Mouse (Mus musculus): ENCODE data around the gene Kcnk13. TPM values are rescaled to one million over a fixed set of nuclear protein-coding genes. Genes with fewer than 3 reads are reported as not detected.
"Not testable (repeated sequence)": the region's sequence is repeated elsewhere in the genome, so short reads cannot be mapped to it uniquely, and the experiment has no call there.

Gene Kcnk13
- total RNA-seq, 2 experiments from 2014 or later = 0.07 TPM; not detected in 1

DNA sequence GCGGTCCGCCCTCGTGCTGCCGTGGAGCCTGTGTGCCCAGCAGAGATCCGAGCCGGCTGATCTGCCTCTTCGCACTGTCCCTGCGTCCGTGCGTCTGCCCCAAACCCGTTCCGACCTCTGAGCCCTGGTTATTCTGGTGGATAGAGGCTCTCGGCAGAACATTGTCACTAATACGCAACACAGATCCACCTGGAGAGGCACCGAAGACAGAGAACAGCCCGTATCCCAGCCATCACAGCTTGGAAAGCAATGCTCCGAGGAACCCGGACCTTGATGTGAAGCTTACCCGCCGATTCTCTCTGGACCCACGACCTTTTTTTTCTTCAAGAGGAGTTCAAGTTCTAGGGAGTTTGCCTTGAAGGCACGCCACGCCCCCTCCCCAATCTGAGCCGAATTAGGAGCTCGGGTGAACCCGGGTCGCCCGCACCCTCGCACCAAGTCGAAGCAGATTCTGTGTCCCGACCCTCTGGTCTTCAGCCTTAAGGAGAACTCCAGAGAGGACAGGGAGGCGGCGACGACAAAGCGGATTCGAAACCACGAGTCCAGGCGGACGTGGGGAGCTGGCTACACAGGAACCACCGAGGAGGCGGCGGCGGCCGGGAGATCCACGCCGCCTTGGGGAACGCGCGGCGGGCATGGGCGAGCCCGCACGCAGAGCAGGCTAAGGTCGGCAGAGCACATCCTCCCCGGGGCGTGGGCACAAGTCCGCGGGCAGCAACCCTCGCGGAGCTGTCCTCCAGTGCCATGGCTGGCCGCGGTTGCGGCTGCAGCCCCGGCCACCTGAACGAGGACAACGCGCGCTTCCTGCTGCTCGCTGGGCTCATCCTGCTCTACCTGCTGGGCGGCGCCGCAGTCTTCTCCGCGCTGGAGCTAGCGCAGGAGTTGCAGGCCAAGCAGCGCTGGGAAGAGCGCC is 1.2 kb downstream of the Kcnk13 start:
- DNase-seq (ENCODE audit: low spot score) = peak; percentile 17

GRCm38 (mm10) chr12:99966116-99966770 is 1.9 kb downstream of the Kcnk13 start:
- DNase-seq (ENCODE audit: low spot score) = no peak

DNA sequence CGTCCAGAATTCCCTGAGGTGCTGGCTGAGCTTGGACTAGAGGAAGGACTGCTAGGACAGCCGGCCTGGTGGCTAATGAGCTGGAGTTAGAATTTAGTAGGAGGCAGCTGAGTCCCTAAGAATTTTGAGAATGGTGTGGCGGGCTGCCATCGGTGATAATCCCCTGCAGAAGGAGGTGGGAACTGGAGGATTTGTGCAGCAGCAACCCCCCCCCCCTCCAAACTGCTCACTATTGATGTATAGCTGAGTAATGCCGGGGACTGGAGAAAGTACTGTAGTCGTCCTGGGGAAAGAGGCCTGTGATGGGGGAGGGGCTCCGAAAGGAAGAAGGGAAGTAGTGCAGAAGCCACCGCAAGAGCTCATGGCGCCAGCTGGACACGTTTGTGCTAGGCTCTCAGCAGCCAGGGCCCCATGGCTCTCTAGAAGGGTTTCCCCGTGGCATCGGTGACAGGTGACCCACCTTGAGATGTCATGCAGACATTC is 2.6 kb downstream of the Kcnk13 start:
- DNase-seq (ENCODE audit: low spot score) = no peak

GRCm38 (mm10) chr12:99969906-99970305 is 5.6 kb downstream of the Kcnk13 start:
- no peak for DNase-seq (ENCODE audit: low spot score)

- DNase-seq (ENCODE audit: low spot score) = not testable (repeated sequence)
These were observed 7.1 kb downstream of the Kcnk13 start for GRCm38 (mm10) chr12:99971205-99971894.

DNA sequence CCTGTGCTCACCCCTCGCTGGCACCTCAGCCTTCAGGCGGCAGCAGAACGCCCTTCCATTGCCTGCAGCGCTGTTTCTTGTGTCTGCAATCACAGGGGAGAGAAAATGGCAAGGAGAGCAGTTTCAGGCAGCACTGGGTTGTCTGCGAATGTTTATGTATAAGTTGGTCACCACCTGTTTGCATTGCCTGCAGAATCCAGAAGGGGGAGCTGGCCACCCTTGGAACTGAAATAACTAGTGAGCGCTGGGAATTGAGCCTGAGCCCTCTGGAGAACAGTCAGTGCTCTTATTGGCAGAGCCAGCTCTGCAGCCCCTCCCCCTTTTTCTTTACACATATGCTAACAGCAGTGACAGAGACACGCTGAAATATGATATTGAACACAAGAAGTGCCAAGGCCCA is 8.5 kb downstream of the Kcnk13 start:
- DNase-seq (ENCODE audit: low spot score) = no peak

GRCm38 (mm10) chr12:99973659-99974058 is 9.4 kb downstream of the Kcnk13 start:
- DNase-seq (ENCODE audit: low spot score) = no peak

GRCm38 (mm10) chr12:99979541-99979940 is 15.2 kb downstream of the Kcnk13 start:
- DNase-seq (ENCODE audit: low spot score) = no peak

DNA sequence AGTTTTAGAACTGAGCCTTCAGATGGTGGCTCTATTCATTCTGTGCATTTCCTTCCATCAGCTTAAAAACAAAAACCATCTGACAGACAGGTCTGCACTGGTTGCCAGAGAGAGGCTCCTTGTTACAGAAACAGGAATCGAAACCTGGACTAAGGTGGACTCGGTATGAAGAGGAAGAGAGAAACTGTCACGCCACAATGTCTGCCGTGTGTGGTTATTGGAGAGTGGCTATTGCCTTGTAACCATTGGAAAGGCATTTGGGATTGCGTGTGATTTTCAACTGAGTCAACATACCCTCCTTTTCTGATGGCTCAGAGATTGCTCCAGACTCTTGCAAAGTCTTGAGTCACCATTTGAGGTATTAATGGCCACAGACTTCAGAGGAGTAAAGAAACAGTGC is 22.5 kb downstream of the Kcnk13 start:
- DNase-seq (ENCODE audit: low spot score) = no peak

DNA sequence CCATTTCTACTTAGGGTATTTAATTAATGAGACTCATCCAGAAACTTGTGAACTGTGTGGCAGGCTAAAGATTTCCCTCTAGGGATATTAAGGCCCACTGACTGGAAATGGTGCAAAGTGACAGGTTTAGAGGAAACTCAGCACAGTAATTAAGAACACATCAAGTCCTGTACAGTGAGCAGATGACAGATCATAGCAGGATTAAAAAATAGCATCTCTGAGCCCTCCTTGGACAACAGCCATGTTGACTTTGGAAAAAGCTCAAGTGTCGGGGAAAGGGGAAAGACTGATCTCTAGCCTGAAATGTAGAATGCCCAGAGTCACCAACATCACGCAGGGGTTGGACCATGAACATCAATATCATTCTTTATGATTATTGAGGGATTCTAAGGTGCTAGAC is 23.8 kb downstream of the Kcnk13 start:
- DNase-seq (ENCODE audit: low spot score) = no peak

- no peak for DNase-seq (ENCODE audit: low spot score)
These were observed 28.1 kb downstream of the Kcnk13 start for GRCm38 (mm10) chr12:99992362-99992862.

DNA sequence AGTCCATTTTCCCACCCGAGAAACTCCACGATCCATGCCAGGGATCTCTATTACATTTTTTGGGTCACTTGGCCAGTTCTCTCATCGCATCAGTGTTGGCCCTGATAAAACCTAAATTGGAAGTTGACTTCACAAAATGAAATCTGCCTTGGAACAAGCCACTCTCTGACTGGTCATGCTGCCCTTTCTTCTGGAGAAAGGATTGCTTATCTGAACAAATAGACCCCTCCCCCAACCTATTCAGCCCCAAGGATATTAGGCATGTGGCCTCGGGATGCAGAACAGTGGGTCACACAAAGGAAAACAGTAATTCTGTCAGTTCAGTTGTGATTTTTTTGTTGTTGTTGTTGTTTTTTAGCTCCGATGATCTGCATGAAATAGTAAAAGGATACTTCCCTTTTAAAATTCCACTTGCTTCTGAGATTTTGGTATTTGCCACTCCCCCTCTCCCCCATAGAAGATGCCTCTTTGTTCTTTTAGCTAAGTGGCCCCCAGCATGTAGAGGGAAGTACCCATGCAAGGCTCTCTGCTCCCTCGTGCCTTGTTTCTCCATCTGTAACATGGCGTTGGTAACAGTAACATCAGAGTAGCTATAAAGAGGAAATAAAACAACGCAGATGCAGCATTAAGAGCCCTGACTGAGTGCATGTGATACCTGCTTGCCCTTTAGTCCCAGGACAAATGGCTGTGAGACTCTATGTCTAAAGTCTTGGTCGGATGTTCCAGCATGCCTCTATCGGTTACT is 29.0 kb downstream of the Kcnk13 start:
- DNase-seq (ENCODE audit: low spot score) = peak; percentile 13

GRCm38 (mm10) chr12:99995951-99996350 is 31.7 kb downstream of the Kcnk13 start:
- DNase-seq (ENCODE audit: low spot score) = no peak

DNA sequence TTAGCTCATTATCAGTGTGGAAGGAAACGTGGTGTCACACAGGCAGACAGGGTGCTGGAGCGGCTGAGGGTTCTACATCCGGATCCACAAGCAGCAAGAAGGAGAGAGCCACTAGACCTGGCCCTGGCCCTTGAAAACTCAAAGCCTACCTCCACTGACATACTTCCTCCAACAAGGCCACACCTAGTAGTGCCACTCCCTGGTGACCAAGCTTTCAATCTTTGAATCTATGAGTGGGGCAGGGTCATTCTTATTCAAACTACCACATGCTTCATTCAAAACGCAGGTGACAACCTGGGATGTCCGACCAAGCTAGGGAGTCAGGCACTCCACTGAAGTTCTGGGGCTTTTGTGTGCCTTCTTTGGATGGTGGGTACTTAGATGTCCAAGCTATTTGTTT is 35.4 kb downstream of the Kcnk13 start:
- DNase-seq (ENCODE audit: low spot score) = no peak

GRCm38 (mm10) chr12:100000381-100000780 is 36.1 kb downstream of the Kcnk13 start:
- no peak for DNase-seq (ENCODE audit: low spot score)

DNA sequence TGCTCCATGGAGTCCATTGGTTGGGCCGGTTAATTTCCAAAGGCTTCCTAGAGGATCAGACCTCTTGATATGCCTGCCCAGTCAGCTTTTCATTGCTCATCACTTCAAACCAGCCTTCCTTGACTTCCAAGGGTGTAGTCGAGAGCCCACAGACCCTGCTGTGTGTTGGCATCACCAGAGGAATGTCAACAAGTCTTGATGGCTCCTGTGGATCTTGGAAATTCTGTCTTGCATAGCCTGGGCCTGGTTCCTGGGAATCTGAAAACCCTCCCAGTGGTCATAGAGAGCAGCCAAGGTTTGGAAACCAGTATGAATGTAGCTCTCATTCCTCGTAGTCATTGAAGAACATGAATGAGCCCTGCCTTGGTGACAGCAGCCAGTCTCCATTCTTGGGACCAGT is 36.9 kb downstream of the Kcnk13 start:
- no peak for DNase-seq (ENCODE audit: low spot score)

- no peak for DNase-seq (ENCODE audit: low spot score)
These were observed 37.6 kb downstream of the Kcnk13 start for GRCm38 (mm10) chr12:100001910-100002309.

DNA sequence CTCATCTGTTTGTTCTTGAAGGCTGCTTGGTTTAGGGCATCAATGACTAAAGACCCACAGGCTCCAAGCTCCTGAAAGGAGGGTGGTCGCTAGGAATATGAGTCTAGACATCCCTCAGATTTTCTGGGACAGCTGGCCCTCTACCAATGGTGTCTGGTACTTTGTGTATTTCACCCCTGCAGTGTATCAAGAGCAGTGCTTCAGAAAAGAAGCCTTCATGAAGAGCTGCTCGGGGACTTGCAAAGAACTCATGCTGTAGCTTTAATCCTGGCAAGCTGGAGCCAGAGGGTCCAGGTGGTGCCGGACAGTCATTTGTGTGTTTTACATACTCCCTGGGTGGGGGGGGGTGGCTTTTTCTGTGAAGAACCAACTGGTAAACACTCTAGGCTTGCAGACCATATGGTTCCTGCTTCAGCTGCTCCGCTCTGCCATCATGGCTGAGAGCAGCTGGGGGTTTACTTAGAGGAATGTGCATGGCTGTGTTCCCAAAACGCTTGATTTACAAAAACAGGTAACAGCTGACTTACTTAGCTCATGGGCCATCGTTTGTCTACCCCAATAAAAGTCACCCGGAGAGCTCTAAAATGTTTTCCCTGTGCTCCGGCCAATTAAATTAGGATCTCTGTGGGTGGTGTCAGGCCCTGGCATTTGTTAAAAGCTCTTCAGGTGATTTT is 38.8 kb downstream of the Kcnk13 start:
- DNase-seq (ENCODE audit: low spot score) = no peak

GRCm38 (mm10) chr12:100005285-100005684 is 41.0 kb downstream of the Kcnk13 start:
- no peak for DNase-seq (ENCODE audit: low spot score)

DNA sequence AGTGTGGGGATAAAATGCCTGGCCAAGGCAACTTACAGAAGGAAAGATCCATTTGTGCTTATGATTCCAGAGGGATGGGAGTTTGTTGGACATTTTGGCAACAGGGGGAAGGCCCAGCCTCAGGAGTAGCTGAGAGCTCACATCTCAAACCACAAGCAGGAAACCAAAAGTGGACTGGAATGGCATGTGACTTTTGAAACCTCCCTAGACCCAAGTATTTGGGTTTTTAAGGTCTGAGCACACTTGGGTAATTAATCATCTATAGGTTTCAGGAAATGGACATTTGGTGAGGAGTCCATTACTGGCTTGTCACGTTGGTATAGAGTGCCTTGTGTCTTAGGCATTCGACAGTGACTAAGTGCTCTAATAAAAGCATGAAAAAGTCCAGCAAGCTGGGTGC is 42.4 kb downstream of the Kcnk13 start:
- no peak for DNase-seq (ENCODE audit: low spot score)

DNA sequence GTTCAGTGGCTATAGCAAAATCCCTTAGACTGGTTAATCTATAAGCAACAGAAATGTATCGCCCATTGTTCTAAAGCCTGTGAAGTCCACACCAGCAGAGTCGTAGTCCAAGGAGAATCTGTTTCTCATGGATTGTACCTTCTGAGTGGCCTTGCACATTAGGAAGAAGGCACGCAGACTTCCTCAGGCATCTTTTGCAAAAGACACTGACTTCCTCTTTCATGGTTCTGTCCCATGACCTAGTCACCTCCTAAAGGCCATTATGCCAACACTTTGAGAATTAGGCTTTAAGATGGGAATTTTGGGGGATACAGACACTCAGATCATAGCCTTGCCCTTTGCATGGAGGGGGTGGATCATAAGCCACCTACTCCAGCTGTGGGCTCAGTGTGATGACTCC is 48.5 kb downstream of the Kcnk13 start:
- DNase-seq (ENCODE audit: low spot score) = no peak
